Mouse (Mus musculus) liver, postnatal 0 days (tissue): ENCODE measurements around the gene Tbc1d8. TPM values are rescaled to one million over a fixed set of nuclear protein-coding genes. Genes with fewer than 3 reads are reported as not detected.

ENCODE experiments used
- ATAC-seq: fragments of 200-750 bp; cut with Nextera tagmentation; 2 replicates; pipeline ENCODE4 v1.8.0; 2017; ENCODE audit warnings: mild to moderate bottlenecking, moderate library complexity
- DNase-seq: peaks from one replicate; pipeline ENCODE4 v3.0.0-alpha.2; 2016
- H3K27ac ChIP-seq: fragments of 300-500 bp; sonication (generic); 2 replicates; pipeline ENCODE4 v1.5.1; 2014; ENCODE audit warnings: antibody characterized with exemption, moderate library complexity, mild to moderate bottlenecking, low read depth
- H3K27me3 ChIP-seq: fragments of 300-500 bp; sonication (generic); 2 replicates; pipeline ENCODE4 v1.6.1; 2014; ENCODE audit warnings: low read length, control low read depth, mixed read lengths; ENCODE audit not compliant: insufficient read depth
- H3K36me3 ChIP-seq: fragments of 300-500 bp; sonication (generic); replicated peaks from 2 replicates; pipeline ENCODE4 v1.6.1; 2014; ENCODE audit warnings: mild to moderate bottlenecking, control low read depth, low read length, moderate library complexity, mixed read lengths; ENCODE audit not compliant: insufficient read depth
- H3K4me1 ChIP-seq: fragments of 300-500 bp; sonication (generic); 2 replicates; pipeline ENCODE4 v1.6.1; 2014; ENCODE audit warnings: antibody characterized with exemption, mild to moderate bottlenecking, control low read depth; ENCODE audit not compliant: insufficient read depth
- H3K4me2 ChIP-seq: fragments of 300-500 bp; sonication (generic); 2 replicates; pipeline ENCODE4 v1.6.1; 2014; ENCODE audit warnings: low read depth, mild to moderate bottlenecking, low read length, moderate library complexity, mixed read lengths
- H3K4me3 ChIP-seq: fragments of 300-500 bp; sonication (generic); 2 replicates; pipeline ENCODE4 v1.5.1; 2014; ENCODE audit warnings: low read depth, low read length
- H3K9ac ChIP-seq: fragments of 300-500 bp; sonication (generic); replicated peaks from 2 replicates; pipeline ENCODE4 v1.6.1; 2014; ENCODE audit warnings: mild to moderate bottlenecking, moderate library complexity
- H3K9me3 ChIP-seq: fragments of 300-500 bp; sonication (generic); 2 replicates; pipeline ENCODE4 v1.6.1; 2016; ENCODE audit warnings: mild to moderate bottlenecking, control low read depth, low read length, mixed read lengths
- CTCF ChIP-seq: sonication (generic); IDR thresholded peaks from 2 replicates; pipeline ENCODE4 v1.5.1; 2016; ENCODE audit warnings: antibody characterized with exemption, low read depth
- EP300 ChIP-seq: IDR thresholded peaks from 2 replicates; pipeline ENCODE4 v1.6.1; 2016; ENCODE audit warnings: antibody characterized with exemption, low read depth, mild to moderate bottlenecking
- whole genome bisulfite sequencing: fragments of 180-500 bp; shearing (Covaris S2); extraction: QIAGEN DNeasy Blood & Tissue Kit; methylation state at CpG from one replicate; pipeline ENCODE4 v1.1.7; 2014; ENCODE audit not compliant: insufficient replicate concordance; 5-methylcytosine and 5-hydroxymethylcytosine counted together
- polyA plus RNA-seq: library from polyadenylated mRNA; unstranded; fragments of >200 nt; fragmentation: Nextera tagmentation; extraction: Ambion mirVana; gene quantifications from 2 replicates; pipeline ENCODE4 v1.2.1, GENCODE M21; 2015

The Tbc1d8 gene
- polyA plus RNA-seq, 1 experiment from 2014 or later, result 8.8 TPM

DNA sequence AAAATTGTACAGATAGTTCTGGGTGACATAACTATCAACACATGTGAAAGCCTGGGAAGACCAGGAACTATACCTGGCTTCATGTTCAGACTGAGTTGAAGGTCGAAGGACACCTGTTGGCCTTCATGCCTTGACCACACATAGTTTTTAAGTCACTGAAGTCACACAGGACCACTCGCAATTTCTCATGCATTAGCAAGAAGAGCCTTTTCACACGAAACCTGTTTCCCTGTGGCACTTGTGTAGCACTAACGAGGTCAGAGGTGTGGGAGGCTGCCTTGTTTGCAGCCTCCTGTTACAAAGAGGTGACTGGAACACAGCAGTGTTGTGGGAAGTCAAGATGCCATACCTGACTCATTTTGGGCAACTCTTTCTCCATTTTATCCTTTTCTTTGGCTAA is 105.2 kb downstream of the Tbc1d8 start:
- ATAC-seq (no peak), DNase-seq (no peak)
- no peak for TF ChIP-seq EP300
- TF ChIP-seq CTCF, result no peak
- H3K4me2 ChIP-seq, result no peak overlapping the region
- no peaks in the 10 kb centered on the region for H3K27me3 ChIP-seq
- no peak overlapping the region for H3K4me3 ChIP-seq
- 70% methylated on average over 4 of the region's 4 CpGs for WGBS
- peaks cover 81% of the 10 kb centered on the region for H3K36me3 ChIP-seq
- no peak overlapping the region for H3K27ac ChIP-seq
- no peaks in the 10 kb centered on the region for H3K9me3 ChIP-seq
- H3K9ac ChIP-seq, result no peak overlapping the region
- peaks cover 10% of the 10 kb centered on the region for H3K4me1 ChIP-seq

- Histone ChIP-seq H3K36me3 (peaks cover 73% of the 10 kb centered on the region), H3K4me1 (peaks cover 12% of the 10 kb centered on the region), H3K27me3 (no peaks in the 10 kb centered on the region), H3K4me2 (no peak overlapping the region), H3K9me3 (no peaks in the 10 kb centered on the region), H3K9ac (no peak overlapping the region), H3K4me3 (no peak overlapping the region), H3K27ac (no peak overlapping the region)
- no peak for TF ChIP-seq EP300
- TF ChIP-seq CTCF, result no peak
- WGBS, result 64% methylated on average over 8 of the region's 8 CpGs
- no peak for DNase-seq
- ATAC-seq, result no peak
Observed at GRCm38 (mm10) chr1:39372220-39372843, 106.2 kb downstream of the Tbc1d8 start.

- Histone ChIP-seq H3K4me3 (no peak overlapping the region), H3K36me3 (peaks cover 60% of the 10 kb centered on the region), H3K9me3 (no peaks in the 10 kb centered on the region), H3K4me1 (peaks cover 16% of the 10 kb centered on the region), H3K27me3 (no peaks in the 10 kb centered on the region), H3K9ac (no peak overlapping the region), H3K4me2 (0 out of 2 replicates have a peak overlapping the region, but pooled peaks have one; percentile 87), H3K27ac (no peak overlapping the region; the same call in 1 of the 2 replicates)
- TF ChIP-seq EP300 (no peak), CTCF (no peak)
- 50% methylated on average over 6 of the region's 6 CpGs for WGBS
- DNase-seq, result no peak
- ATAC-seq, result no peak
Observed at GRCm38 (mm10) chr1:39370431-39370830, 108.1 kb downstream of the Tbc1d8 start.

- H3K36me3 ChIP-seq, result peaks cover 42% of the 10 kb centered on the region
- H3K9me3 ChIP-seq, result no peaks in the 10 kb centered on the region
- TF ChIP-seq EP300 (no peak), CTCF (no peak)
- ATAC-seq (peak; percentile 33), DNase-seq (peak; percentile 60)
- H3K4me3 ChIP-seq, result peak overlapping the region; percentile 96
- peak overlapping the region; percentile 87 for H3K4me2 ChIP-seq
- peaks cover 16% of the 10 kb centered on the region for H3K4me1 ChIP-seq
- peak overlapping the region; percentile 99 for H3K9ac ChIP-seq
- under 1% methylated on average over 34 of the region's 34 CpGs for WGBS
- H3K27ac ChIP-seq, result peak overlapping the region; percentile 92
- no peaks in the 10 kb centered on the region for H3K27me3 ChIP-seq
Observed at GRCm38 (mm10) chr1:39368267-39368841, 110.2 kb downstream of the Tbc1d8 start.

DNA sequence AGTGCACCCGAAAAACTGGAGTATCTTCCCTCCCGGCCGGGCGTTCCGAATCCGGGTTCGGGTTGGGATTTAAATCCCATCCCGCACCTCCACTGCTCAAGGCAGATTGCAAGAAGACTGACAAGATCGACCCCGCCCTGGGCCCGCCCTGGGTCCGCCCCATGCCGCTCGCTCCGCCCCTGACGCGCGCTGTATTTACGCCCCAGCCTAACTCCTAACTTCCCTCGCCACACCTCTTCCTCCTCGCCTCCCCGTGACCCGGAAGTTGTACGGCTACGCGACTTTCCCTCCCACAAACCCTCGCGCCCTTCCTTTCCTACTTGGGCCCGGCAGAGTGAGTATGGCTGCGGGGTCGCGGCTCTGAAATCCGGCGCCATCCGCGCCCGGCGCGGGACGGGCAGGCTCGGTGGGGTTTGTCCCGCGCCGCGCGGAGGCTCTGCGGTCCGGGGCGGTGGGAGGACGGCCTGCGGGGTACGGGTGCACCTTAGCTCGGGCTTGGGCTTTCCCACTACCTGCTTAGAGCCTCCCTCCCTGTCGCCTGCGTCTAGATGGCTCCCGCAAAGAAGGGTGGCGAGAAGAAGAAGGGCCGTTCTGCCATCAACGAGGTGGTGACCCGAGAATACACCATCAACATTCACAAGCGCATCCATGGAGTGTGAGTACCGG is 110.8 kb downstream of the Tbc1d8 start, which contains the start of gene Rpl31:
Gene Rpl31 (plus strand): TSS at position 242 of the 666 bp plus-strand sequence.
- Histone ChIP-seq H3K9ac (peak within 1 kb of the TSS; percentile 99), H3K4me1 (peaks cover 16% of the 10 kb centered on the region), H3K4me2 (peak within 1 kb of the TSS; percentile 87), H3K36me3 (peaks cover 36% of the 10 kb centered on the region), H3K9me3 (no peaks in the 10 kb centered on the region), H3K27me3 (no peaks in the 10 kb centered on the region), H3K4me3 (peak within 1 kb of the TSS; percentile 96), H3K27ac (peak within 1 kb of the TSS; percentile 92)
- WGBS, result 2% methylated on average over 57 of the region's 62 CpGs
- TF ChIP-seq EP300 (0 out of 2 replicates have a peak, but pooled peaks have one; percentile 46), CTCF (no peak)
- DNase-seq (peak; percentile 98), ATAC-seq (peak; percentile 98)

DNA sequence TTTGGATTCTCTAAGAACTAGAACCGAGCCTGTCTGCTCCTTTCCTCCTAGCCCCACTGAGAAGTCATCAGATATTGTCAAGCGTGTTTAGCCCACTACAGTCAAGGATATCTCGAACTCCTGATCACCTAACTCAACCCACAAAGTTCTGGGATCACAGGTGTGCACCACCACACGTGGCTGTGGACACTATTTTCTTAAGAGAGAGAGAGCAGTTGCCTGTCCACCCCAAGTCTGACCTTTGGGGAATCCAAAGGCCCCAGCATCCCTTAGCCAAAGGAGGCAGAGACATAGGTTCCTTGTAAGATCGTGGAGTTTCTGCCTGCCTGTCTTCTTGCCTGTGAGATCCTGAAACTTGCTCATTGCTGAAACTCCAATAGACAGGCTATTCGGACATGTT is 111.5 kb downstream of the Tbc1d8 start:
- H3K4me1 ChIP-seq, result peaks cover 16% of the 10 kb centered on the region
- ATAC-seq, result no peak
- peak overlapping the region; percentile 62 for H3K9ac ChIP-seq
- H3K4me3 ChIP-seq, result peak overlapping the region; percentile 96
- no peaks in the 10 kb centered on the region for H3K27me3 ChIP-seq
- DNase-seq, result no peak
- no peaks in the 10 kb centered on the region for H3K9me3 ChIP-seq
- H3K4me2 ChIP-seq, result peak overlapping the region; percentile 87
- 0 out of 2 replicates have a peak overlapping the region, but pooled peaks have one; percentile 11 for H3K27ac ChIP-seq
- H3K36me3 ChIP-seq, result peaks cover 29% of the 10 kb centered on the region
- TF ChIP-seq CTCF, result no peak
- no peak for TF ChIP-seq EP300
- WGBS, result 29% methylated on average over 6 of the region's 6 CpGs
